19 mouse cellular contexts compared by ENCODE assay signal in the genomic region with DNA sequence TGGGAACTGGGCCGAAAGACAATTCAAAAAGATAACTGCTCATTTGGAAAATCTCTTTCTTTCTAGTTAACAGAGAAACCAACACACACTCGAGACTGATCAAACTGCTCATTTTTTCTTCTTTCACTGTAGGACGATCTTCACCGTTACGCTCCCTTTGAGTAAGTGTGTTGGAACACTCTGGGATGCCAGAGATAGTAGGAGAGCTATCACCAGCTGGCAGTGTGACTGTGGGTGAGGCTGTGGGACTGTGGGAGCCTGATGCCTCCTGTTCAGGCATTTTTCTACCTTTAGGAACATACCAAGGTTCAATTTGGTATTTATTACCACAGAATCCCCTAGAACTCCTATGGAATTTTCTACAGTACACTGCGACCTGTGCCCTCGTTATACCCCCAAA. TPM values are rescaled to one million over a fixed set of nuclear protein-coding genes. Genes with fewer than 3 reads are reported as not detected.
DNase-seq lines count a peak whose midpoint lies in the region; ATAC-seq and TF ChIP-seq lines count a peak whose summit lies in the region.
"Had no signal": no experiment of that assay in that cellular context is flagged by ENCODE, and none has a peak within 500 bp of the region (broad histone marks: within the 10 kb centered on the region; RNA-seq: fewer than 3 reads in every experiment).

No protein-coding gene starts in this region.

- H3K27me3 ChIP-seq in neural tube, embryonic 12.5 days (replicated peaks) = no peaks in the 10 kb centered on the region
- H3K27me3 ChIP-seq: forebrain, embryonic 12.5 days; kidney, embryonic 15.5 days; liver, embryonic 12.5 days; midbrain, embryonic 13.5 days had no signal

- H3K27ac ChIP-seq in layer of hippocampus, adult 2 months = peak overlapping the region; percentile 56
- no peak overlapping the region for H3K27ac ChIP-seq in neural tube, embryonic 12.5 days
- H3K27ac ChIP-seq: forebrain, embryonic 12.5 days; heart, embryonic 10.5 days; kidney, embryonic 15.5 days; liver, embryonic 12.5 days; midbrain, embryonic 13.5 days had no signal

- H3K4me2 ChIP-seq in neural tube, embryonic 12.5 days (replicated peaks) = 0 out of 2 replicates have a peak overlapping the region, but pooled peaks have one; percentile 12
- H3K4me2 ChIP-seq: forebrain, embryonic 12.5 days; kidney, embryonic 15.5 days; liver, embryonic 12.5 days; midbrain, embryonic 13.5 days had no signal

- peak; percentile 77; the same call in 1 of the 2 replicates for ATAC-seq in frontal cortex, adult (ENCODE audit: low TSS enrichment)
- no peak for ATAC-seq in neural tube, embryonic 12.5 days (ENCODE audit: low FRiP score, low read depth)
- ATAC-seq: intestine, embryonic 16.5 days; liver, embryonic 12.5 days; midbrain, embryonic 13.5 days had no signal

- H3K36me3 ChIP-seq in neural tube, embryonic 12.5 days = no peaks in the 10 kb centered on the region
- H3K36me3 ChIP-seq: forebrain, embryonic 12.5 days; heart, embryonic 10.5 days; kidney, embryonic 15.5 days; liver, embryonic 12.5 days; midbrain, embryonic 13.5 days had no signal

- H3K9me3 ChIP-seq in neural tube, embryonic 12.5 days = no peaks in the 10 kb centered on the region
- H3K9me3 ChIP-seq: forebrain, embryonic 12.5 days; heart, embryonic 10.5 days; kidney, embryonic 15.5 days; liver, embryonic 12.5 days; midbrain, embryonic 13.5 days had no signal

- H3K4me3 ChIP-seq in layer of hippocampus, adult 2 months = no peak overlapping the region
- H3K4me3 ChIP-seq in neural tube, embryonic 12.5 days = no peak overlapping the region
- H3K4me3 ChIP-seq: forebrain, embryonic 12.5 days; heart, embryonic 10.5 days; kidney, embryonic 15.5 days; liver, embryonic 12.5 days; midbrain, embryonic 13.5 days; myocyte had no signal

- DNase-seq in frontal cortex, postnatal 10 days (ENCODE audit: low spot score in 2 of 2) = no peak
- peak; percentile 38 to 46 for DNase-seq in layer of hippocampus, adult 2 months (ENCODE audit: low spot score in 2 of 2)
- DNase-seq in layer of hippocampus, postnatal 25 days (ENCODE audit: extremely low spot score in 1 of 2, low spot score in 1 of 2) = no peak
- no peak for DNase-seq in neural tube, embryonic 10.5 days (ENCODE audit: extremely low spot score, low spot score)
- DNase-seq in telencephalon, adult 2 months (ENCODE audit: low read depth, low spot score) = peak; percentile 36
- DNase-seq: adrenal gland, adult 8-10 months; B cell, adult 2 months; cerebellum, adult 8-10 months; heart, postnatal 36 days; thymus, adult 18-20 months had no signal

- no peak overlapping the region for H3K9ac ChIP-seq in neural tube, embryonic 12.5 days
- H3K9ac ChIP-seq: forebrain, embryonic 12.5 days; kidney, embryonic 15.5 days; liver, embryonic 12.5 days; midbrain, embryonic 13.5 days had no signal

- H3K4me1 ChIP-seq in neural tube, embryonic 12.5 days = 0 out of 2 replicates have a peak, but pooled peaks cover 8% of the 10 kb centered on the region

- TF ChIP-seq CTCF in layer of hippocampus, adult 2 months (conservative IDR thresholded peaks at IDR 0.05) = no peak

- WGBS in neural tube, embryonic 12.5 days = 82% methylated on average over 7 of the region's 7 CpGs

RNA-seq across cellular contexts. Expression of a gene that starts 3.4 kb away (rescaled TPM):
- total RNA-seq in layer of hippocampus, adult 2 months (2021) = 10 to 100 TPM; 33.7 to 33.8 TPM
- 10 to 100 TPM; 30.6 to 35.8 TPM for total RNA-seq in layer of hippocampus, postnatal 25 days (2021)
- 54.9 and 65.9 TPM in 2 replicates for polyA plus RNA-seq in neural tube, embryonic 12.5 days (2016; fragmentation: Nextera tagmentation; extraction: Ambion mirVana)

RNA-seq across cellular contexts. Expression of a gene that starts 17.9 kb away (rescaled TPM):
- total RNA-seq in layer of hippocampus, adult 2 months (2021) = 10 to 100 TPM; 33.2 to 36.1 TPM
- total RNA-seq in layer of hippocampus, postnatal 25 days (2021) = 10 to 100 TPM; 33.7 to 37.4 TPM
- 45.0 and 45.9 TPM in 2 replicates for polyA plus RNA-seq in neural tube, embryonic 12.5 days (2016; fragmentation: Nextera tagmentation; extraction: Ambion mirVana)

Comparison
In these comparisons a context has a peak if more than half of its experiments do, and no peak if none do; other contexts are left out.
1. DNase-seq: peak in layer of hippocampus, adult 2 months (2 of 2) and telencephalon, adult 2 months (single experiment); none in frontal cortex, postnatal 10 days (0 of 2), layer of hippocampus, postnatal 25 days (0 of 2) and neural tube, embryonic 10.5 days (single experiment).